Mouse (Mus musculus) WW6 (cell line): ENCODE measurements around the gene Tmem184a.

Experiments
- DNase-seq: peaks from one replicate; pipeline ENCODE4 v3.0.0-alpha.2; 2013; ENCODE audit warnings: low read depth, low spot score

Tmem184a gene

DNA sequence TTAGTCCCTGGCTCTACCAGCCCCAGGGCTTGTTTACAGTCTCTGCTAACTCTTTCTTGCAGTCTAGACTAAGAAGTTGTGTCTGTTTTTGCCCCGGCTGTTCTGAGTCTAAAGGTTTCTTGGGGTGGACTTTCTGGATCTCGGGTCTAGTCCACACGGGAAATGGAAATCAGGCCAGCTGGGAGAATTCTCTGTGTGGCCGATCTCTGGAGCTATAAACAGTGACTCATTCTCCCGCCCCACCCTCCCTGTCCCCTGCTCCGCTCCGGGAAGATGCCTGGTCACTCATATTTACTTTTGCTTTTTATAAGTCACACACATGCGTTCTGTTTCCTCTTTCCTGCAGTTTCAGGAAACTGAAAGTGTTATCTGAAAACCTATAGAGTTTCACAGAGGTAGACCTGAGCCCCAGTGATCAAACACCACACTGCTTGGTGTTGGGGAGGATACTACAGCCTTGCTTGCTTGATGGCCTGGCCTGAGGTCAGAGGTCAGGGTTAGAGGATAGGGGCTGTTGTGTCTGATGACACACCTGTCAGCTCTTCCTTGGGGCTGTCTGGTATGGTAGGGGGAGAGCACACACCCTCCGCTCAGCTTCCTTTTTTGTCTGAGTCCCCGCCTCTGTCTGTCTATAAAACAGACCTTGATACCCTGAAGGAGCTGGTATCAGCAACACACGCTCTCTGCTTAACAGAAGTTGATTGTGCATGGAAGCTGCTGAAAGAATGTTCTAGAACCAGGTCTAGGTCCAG lies 26.2 kb downstream of the Tmem184a start:
- DNase-seq = no peak

DNA sequence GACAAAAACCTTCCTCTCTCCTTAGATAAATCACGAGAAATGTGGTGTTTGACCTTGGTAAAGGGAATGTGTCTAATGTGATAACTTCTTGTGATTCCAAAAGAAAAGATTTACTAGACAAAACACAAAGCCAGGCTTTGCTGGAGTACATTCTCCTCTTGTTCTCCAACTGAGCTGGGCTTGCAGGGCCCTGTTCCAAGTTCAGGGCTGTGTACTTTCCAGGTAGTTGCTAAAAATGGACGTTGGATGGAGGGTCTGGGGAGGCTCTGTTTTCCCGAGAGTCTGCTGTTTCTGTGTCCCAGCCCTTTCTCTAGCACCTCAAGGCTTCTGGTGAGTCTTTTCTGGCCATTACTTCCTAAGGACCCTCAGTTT lies 26.8 kb downstream of the Tmem184a start:
- DNase-seq = no peak

DNA sequence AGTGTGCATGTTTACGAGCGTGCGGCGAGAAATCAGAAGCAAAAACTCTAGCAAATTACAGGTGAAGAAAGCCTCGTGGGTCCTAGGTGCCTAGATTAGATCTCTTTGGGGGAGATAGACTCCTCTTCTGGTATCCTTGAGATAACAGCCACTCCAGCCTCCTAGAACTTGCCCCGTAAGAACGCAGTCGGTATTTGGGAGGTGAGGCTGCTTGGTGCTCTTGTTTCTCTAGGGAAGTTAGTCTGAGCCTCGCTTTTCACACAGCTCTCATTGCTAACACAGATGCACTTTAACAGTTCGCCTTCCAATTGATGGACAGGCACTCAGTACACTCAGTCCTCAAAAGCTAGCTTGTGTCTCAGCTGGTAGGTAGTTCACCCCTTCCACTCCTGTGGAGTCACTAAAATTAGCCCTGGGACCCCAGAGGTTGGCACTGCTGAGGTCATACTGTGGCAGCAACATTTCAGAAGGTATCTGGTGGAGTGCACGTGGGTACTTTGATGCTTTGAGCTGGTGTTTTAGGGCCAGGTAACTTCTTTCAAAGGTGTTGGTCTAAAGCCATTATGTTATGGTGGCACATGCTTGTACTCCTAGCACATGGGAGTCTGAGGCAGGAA lies 27.4 kb downstream of the Tmem184a start:
- DNase-seq = no peak

DNA sequence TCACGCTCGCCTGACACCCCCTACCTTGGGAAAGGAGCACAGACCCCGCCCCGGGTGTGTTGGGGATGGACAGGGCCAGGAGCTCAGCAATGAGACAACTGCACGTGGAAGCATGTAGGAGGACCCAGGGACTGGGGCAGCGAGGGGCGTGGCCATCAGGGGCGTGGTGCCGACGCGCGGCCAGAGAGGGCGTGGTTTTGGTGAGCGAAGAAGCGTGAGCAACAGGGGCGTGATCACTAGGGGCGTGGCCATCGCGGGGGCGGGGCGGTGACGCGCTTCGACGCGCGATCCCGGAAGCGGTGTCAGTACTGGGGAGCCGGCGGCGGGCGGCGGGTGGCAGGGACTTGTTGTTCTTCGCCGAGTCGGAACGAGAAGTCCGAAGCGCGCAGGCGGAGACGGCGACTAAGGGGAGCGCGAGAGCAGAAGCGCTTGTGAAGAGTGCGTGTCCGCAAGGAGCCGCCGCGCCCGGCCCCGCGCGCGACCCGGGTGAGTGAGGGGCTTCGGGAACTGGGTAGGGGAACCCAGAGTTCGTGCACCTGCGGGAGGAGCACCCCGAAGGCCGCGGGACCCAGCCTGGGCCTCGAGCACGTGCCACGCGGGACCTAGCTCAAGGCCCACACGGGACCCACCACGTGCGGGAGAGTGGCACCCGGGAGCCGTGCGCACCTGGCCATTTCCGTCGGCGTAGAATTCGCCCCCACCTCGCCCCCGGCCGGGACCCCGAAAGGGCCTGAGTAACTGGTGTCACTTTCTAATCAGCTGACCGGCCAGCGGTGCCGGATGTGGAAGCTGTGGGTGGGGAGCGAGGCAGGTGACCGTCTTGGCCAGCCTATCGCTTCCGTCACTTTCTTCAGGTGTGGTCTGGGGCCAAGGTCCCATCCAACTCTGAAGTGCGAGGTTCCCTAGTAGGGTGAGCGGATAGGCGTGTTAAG lies 28.2 kb downstream of the Tmem184a start, which contains the start of gene Mafk:
Mafk (plus strand) TSS at position 287 of the 932 bp plus-strand sequence.
- DNase-seq = peak; percentile 90

DNA sequence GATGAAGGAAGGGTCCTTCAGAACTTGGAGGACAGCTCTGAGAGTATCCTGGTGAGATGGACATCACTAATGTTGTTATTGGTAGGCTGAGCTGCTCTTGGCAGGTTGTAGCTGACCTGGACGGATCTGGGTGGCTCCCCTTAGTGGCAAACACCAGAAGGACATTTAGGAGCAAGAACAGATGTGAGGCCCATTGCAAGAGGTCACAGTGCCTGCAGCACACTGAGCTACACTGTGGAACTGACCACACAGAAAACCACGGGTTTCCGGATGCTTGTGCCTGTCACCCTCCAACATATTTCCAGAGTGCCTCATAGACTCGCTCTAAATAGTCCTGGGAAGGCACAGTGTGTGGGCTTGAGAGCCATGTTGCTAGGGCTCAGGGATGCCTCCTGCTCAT lies 30.3 kb downstream of the Tmem184a start:
- DNase-seq = no peak

DNA sequence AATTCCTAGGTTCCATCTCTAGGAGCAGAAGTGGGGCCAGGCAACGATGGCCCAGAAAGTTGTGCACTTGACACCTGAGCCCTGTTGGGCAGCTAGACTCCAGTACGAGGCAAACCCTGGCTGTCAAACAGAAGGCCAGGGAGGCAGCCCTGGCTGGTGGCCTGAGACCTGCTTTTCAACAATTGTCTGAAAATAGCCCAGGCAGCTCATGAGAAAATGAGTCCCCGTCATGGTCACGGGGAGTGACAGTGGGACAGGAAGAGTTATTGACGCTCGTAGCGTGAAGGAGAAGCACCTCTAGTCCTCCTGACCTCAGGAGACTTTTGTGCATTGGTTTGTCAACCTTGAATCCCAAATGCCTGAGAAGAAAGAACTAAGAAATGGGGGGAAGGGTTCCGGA lies 38.3 kb downstream of the Tmem184a start:
- DNase-seq = no peak

DNA sequence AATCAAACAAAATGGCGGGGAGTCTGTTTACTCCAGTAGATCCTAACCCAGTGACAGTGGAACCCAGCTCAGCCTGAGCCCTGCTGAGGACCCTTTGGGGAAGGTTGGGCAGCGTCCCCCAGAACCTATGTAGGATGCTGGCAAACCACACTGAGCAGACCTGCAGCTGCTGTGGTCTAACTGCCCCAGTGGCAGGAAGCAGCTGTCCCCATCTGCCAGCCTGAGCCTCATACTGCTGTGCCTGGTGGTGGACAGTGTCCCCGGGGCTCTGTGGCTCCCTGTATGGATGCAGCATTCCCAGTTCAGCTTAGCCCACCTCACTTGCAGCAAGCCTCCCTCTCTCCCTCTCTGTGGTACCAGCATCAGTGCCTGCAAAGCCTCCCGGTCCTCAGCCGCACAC lies 42.8 kb downstream of the Tmem184a start:
- DNase-seq = no peak

DNA sequence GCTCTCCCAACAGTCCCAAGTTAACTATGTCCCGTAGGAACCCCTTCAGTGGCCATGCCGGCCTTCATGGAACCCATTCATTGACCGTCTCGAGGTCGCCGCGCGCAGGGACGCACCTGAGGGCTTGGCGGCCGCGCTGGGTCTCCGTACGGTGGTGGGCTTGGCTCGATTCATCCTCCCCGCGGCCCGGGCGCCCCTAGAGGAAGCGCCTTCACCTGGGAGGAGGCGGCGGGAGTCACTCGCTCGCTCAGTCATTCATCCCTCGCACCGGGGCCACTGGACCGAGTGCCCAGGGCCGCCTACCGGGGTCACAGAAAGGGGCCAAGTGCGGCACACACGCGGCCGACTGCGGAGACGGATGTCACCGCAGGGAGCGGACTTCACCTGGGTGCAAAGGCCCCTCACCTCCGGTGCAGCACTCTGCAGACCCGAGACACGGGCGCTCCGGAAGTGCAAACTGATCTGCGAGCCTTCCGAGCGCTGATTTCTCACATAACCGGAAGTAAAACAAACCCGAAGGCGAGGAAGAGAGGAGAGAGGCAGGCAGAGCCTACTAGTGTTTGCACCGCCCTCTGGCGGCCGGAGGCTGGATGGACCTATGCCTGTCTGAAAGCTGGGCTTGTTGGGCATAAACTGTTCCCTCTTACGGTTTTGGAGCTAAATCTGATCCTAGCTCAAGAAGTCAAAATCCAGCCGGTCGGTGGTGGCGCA lies 44.3 kb downstream of the Tmem184a start, which contains the start of gene Ints1:
Ints1 (minus strand) TSS at position 459 of the 711 bp plus-strand sequence.
- peak; percentile 88 for DNase-seq

DNA sequence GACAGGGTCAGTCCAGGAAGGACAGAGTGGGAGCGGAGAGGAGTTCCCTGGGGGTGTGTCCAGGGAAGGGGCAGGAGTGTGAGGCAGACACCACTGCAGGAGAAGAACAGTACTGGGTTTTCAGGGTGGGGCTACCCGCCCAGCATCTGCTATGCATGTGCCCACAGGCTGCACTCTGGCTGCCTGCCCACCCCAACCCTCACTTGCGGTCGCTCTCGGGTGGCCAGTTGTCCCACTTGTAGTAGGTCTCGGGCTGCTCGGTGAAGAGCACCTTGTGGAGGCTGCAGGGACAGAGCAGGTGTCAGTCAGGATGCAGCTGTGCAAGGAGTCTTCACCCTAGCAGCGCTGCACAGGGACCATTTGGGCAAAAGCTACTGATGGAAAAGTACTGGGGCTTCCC lies 51.5 kb downstream of the Tmem184a start:
- no peak for DNase-seq

DNA sequence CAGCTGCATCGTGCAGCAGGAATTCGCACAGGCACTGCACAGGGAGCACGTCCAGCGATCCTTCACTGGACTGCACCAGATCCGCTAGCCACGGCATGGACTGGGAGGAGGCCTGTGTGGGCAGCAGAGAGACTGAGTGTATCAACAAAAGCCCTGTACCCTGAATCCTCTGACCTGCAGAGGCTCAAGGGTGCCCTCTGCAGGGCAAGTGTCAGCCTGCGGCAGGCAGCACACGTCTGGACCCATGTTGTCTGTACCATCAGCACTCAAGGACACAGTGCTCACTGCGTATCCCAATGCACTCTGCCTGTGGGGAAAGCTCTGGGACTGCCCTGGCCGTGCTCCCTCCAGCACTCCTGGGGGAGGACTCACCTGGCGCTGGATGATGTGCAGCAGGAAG lies 55.4 kb downstream of the Tmem184a start:
- no peak for DNase-seq

DNA sequence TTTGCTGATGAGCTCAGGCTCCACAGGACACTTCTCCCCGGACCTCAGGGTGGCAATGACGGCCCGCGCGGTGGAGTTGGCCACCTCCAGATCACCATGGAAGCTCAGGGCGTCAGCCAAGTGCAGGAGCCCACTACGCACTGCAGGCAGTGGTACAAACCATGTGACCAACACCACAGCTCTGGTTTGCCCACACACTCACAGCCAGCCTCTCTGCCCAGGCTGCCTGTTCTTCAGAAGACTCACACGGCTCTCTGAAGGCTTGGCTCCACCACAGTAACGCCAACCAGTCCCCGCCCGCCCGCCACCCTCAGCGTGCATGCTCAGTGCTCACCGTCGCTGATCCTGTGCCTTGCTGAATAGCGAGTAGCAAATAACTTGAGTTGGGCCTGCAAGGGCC lies 61.6 kb downstream of the Tmem184a start:
- no peak for DNase-seq

DNA sequence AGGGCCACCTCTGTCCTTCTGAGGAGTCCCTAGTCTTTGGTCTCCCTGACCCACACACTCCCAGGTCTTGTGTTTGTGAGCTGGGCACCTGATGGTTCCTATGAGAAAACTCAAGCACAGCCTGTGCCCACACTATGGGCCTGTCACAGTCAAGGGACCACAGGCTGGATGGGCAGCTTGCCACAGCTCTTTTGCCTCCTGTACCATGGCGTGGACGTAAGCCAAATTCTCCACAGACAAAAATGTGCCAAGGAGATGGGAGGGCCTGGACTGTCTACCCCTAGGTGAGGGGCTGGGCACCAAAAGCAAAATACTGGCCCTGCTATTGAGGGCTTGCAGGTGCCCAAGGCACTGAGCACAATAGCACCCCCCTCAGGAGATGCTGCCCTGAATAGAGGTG lies 63.1 kb downstream of the Tmem184a start:
- DNase-seq = no peak

DNA sequence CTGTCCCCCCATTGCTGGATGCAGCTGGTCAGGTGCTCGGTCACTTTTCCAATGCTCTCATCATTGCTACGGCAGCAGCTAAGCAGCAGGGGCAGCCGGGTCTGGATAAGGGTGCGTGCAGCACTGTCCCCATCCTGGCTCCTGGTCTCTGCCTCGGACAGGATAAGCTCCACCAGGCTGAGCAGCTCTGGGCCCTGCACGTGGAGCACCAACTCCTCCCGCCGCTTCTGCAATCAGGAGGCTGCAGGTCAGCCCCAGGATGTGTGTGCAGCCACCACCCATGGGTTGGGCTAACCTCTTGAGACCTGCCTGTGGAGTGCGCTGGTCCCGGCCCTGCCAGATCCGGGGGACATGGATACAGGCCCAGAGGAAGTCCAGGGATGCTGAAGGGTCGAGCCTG lies 63.6 kb downstream of the Tmem184a start:
- no peak for DNase-seq

DNA sequence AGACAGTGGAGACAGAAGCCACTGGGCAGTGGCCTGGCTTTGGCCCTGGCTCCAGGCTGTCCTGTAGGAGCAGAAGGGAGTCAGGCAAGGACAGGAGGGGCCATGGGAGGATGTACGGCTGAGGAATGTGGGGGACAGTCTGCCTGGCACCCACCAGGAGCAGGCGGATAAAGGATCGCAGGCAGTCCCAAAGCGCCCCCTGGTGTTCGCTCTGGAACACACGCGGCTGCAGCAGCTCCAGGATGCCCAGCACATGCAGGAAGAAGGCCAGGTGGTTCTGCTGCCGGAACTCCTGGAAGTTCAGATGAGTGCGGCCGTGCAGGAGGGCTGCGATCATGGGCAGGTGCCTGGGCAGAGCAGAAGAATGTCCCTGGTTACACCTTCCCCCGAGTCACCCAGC lies 65.0 kb downstream of the Tmem184a start:
- peak; percentile 36 for DNase-seq
